Mouse (Mus musculus): ENCODE measurements around the gene Lbp. TPM values are rescaled to one million over a fixed set of nuclear protein-coding genes. Genes with fewer than 3 reads are reported as not detected.

The Lbp gene
- total and polyA plus RNA-seq, 2 experiments from 2014 or later: 4.7 to 8.0 TPM

DNA sequence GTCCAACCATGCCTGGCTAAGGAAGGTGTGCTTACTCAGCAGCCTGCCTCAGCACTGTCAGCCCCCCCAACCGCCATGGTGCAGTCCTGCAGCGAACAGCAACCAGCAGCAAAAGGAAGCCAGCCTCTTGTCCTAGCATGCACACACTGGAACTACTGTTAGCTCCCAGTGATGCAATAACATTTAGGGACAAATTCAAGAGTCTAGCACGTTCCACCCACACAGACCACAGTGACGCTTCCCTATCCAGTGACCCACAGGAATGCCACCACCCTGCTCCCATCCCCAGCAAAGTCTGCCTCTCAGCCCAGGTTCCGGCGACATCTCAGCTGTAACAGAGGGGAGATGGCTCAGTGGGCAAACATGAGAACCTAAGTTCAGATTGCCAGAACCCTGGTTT lies 40.2 kb downstream of the Lbp start:
- Histone ChIP-seq H3K4me3 (ENCODE audit: low read depth, low read length) (no peak overlapping the region), H3K4me1 (ENCODE audit: insufficient read depth) (no peaks in the 10 kb centered on the region), H3K27me3 (ENCODE audit: insufficient read depth, low read length) (no peaks in the 10 kb centered on the region), H3K36me3 (ENCODE audit: insufficient read depth) (0 out of 2 replicates have a peak, but pooled peaks cover 3% of the 10 kb centered on the region), H3K9me3 (ENCODE audit: low read length) (no peaks in the 10 kb centered on the region), H3K27ac (ENCODE audit: low read depth, low read length) (no peak overlapping the region), H3K4me2 (ENCODE audit: low read depth) (no peak overlapping the region), H3K9ac (no peak overlapping the region)
- DNase-seq: no peak
- no peak for ATAC-seq
- no peak for TF ChIP-seq CTCF (IDR thresholded peaks at IDR 0.05; ENCODE audit: low read depth)
- WGBS: 78% methylated on average over 6 of the region's 6 CpGs

DNA sequence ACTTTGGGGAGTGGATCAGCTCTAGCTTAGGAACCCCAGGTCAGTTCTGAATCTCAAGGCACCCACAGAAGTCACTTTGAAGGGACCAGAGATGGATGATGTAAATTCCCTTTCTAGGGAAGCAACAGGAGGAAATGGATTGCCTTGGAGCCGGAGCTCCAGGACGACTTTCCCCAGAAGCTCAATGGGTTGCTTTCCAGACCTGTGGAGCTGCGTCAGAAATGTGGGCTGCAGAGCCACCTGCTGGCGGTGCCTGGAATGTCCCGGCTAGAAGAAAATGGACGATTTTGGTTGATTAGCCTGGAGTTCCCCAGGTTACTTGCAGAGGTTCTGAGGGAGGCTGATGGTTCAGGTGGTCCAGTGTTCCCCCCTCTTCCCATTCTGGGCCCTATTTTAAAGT lies 41.6 kb downstream of the Lbp start:
- H3K27me3 ChIP-seq (ENCODE audit: insufficient read depth, low read length): no peaks in the 10 kb centered on the region
- H3K9me3 ChIP-seq (ENCODE audit: low read length): no peaks in the 10 kb centered on the region
- no peak overlapping the region for H3K27ac ChIP-seq (ENCODE audit: low read depth, low read length)
- H3K4me3 ChIP-seq (ENCODE audit: low read depth, low read length): no peak overlapping the region
- H3K4me1 ChIP-seq (ENCODE audit: insufficient read depth): no peaks in the 10 kb centered on the region
- peak; percentile 96 for TF ChIP-seq CTCF (IDR thresholded peaks at IDR 0.05; ENCODE audit: low read depth)
- 1% methylated on average over 6 of the region's 6 CpGs for WGBS
- ATAC-seq (peak; percentile 75; the same call in 1 of the 2 replicates), DNase-seq (peak; percentile 87)
- no peak overlapping the region for H3K9ac ChIP-seq
- no peak overlapping the region for H3K4me2 ChIP-seq (ENCODE audit: low read depth)
- H3K36me3 ChIP-seq (ENCODE audit: insufficient read depth): peaks cover 12% of the 10 kb centered on the region

DNA sequence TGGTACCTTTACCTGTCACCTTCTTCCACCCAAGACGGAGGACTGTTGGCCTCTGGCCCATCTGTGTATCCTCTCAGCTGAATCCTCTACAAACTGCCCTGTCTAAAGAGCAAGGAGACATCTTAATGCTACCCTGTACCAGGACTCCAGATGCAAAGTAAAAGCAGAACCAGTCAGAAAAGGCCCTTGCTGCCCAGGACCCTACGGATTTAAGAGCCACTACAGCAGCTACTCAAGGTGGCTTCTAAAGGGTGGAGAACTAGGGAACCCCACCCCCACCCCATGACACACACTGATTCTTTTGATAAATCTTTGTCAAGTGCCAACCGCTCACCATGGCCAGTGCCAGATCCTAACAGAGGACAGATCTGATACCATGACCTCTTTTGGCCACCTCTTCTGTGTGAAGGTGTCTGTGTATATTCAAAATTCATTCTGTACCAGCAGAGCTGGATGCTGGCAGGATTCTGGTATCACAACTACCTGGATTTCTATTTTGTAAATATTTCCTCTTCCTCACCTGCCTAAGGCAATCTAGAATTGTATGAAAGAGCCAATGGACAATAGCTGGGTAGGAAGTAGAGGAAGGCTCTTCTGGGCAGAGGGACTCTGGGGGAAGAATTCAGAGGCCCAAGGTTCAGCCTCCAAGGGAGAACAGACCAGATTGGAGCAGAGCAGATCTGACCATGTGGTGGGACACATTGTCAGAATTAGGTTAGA lies 46.7 kb downstream of the Lbp start:
- H3K9me3 ChIP-seq (ENCODE audit: low read length): no peaks in the 10 kb centered on the region
- no peak overlapping the region for H3K27ac ChIP-seq (ENCODE audit: low read depth, low read length)
- H3K27me3 ChIP-seq (ENCODE audit: insufficient read depth, low read length): no peaks in the 10 kb centered on the region
- WGBS: 89% methylated on average over 3 of the region's 3 CpGs
- no peak overlapping the region for H3K4me3 ChIP-seq (ENCODE audit: low read depth, low read length)
- TF ChIP-seq CTCF (IDR thresholded peaks at IDR 0.05; ENCODE audit: low read depth): no peak
- no peaks in the 10 kb centered on the region for H3K4me1 ChIP-seq (ENCODE audit: insufficient read depth)
- DNase-seq (no peak), ATAC-seq (no peak)
- no peak overlapping the region for H3K4me2 ChIP-seq (ENCODE audit: low read depth)
- H3K9ac ChIP-seq: no peak overlapping the region
- H3K36me3 ChIP-seq (ENCODE audit: insufficient read depth): peaks cover 44% of the 10 kb centered on the region

DNA sequence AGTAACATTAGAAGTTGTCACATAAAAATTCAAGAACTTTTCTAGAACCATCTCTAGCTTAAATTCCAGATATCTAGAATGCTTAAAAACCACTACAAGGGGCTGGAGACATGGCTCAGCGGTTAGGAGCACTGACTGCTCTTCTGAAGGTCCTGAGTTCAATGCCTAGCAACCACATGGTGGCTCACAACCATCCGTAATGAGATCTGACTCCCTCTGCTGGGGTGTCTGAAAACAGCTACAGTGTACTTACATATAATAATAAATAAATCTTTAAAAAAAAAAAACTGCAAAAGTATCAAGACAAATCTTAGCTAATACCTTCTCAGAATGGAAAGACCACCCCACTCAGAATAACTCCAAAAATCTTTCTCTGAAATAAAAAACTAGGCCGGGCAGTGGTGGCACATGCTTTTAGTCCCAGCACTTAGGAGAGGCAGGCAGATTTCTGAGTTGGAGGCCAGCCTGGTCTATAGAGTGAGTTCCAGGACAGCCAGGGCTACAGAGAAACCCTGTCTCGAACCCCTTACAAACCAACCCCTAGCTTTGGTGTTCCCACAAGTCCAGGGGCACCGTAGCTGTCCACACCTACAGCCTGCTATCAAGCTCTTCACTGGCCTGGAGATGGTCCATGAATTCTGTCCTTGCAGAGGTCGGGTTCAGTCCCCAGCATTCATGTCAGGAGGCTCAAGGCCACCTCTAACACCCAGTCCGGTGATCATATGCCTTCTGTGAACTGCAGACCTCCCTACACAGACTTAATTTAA lies 48.2 kb downstream of the Lbp start:
- 79% methylated on average over 7 of the region's 7 CpGs for WGBS
- H3K36me3 ChIP-seq (ENCODE audit: insufficient read depth): peaks cover 60% of the 10 kb centered on the region
- no peak for ATAC-seq
- peak; percentile 37 for TF ChIP-seq CTCF (IDR thresholded peaks at IDR 0.05; ENCODE audit: low read depth)
- no peaks in the 10 kb centered on the region for H3K27me3 ChIP-seq (ENCODE audit: insufficient read depth, low read length)
- no peak overlapping the region for H3K4me2 ChIP-seq (ENCODE audit: low read depth)
- no peak overlapping the region for H3K9ac ChIP-seq
- no peak overlapping the region for H3K27ac ChIP-seq (ENCODE audit: low read depth, low read length)
- no peaks in the 10 kb centered on the region for H3K9me3 ChIP-seq (ENCODE audit: low read length)
- no peak overlapping the region for H3K4me3 ChIP-seq (ENCODE audit: low read depth, low read length)
- no peak for DNase-seq
- no peaks in the 10 kb centered on the region for H3K4me1 ChIP-seq (ENCODE audit: insufficient read depth)

DNA sequence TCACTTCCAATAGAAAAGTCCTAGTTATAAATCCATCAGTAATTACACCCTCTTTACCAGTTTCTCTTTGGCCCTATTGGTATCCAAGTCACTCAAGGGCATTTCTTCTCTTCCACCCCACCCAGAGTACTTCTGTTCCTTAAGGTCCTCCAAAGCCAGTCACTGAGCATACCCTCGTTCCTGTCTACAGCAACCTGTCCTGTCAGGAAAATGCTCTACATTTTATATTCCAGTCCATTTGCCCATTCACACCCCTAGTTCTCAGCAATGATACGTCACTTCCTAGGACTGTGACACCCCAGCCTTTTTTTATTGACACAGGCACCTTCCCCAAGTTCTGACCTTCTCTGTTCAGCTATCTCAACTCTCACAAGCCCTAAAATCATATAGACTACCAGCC lies 48.9 kb downstream of the Lbp start:
- H3K27ac ChIP-seq (ENCODE audit: low read depth, low read length): no peak overlapping the region
- ATAC-seq (no peak), DNase-seq (no peak)
- no peak overlapping the region for H3K4me3 ChIP-seq (ENCODE audit: low read depth, low read length)
- H3K36me3 ChIP-seq (ENCODE audit: insufficient read depth): peaks cover 63% of the 10 kb centered on the region
- no peaks in the 10 kb centered on the region for H3K9me3 ChIP-seq (ENCODE audit: low read length)
- H3K4me1 ChIP-seq (ENCODE audit: insufficient read depth): no peaks in the 10 kb centered on the region
- TF ChIP-seq CTCF (IDR thresholded peaks at IDR 0.05; ENCODE audit: low read depth): no peak
- WGBS: 90% methylated on average over 2 of the region's 2 CpGs
- no peak overlapping the region for H3K4me2 ChIP-seq (ENCODE audit: low read depth)
- no peaks in the 10 kb centered on the region for H3K27me3 ChIP-seq (ENCODE audit: insufficient read depth, low read length)
- H3K9ac ChIP-seq: no peak overlapping the region

DNA sequence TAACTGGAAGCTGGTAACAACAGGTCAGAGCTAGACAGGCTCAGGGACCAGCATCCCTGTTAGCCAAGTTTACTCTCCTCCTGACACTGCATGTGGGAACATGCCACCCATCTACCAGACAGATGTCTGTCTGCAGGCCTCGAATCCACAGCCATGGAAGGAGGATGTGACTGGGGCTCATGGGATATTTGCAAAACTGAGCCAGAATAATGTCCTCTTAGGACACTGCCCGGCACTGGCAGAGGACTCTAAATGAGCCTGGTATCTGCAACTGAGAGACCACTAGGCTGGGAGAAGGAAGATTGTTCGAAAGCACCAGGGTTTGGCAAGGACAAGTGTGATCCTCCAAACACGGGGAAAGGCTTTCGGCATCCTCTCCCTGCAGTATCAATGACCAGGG lies 49.8 kb downstream of the Lbp start:
- H3K4me1 ChIP-seq (ENCODE audit: insufficient read depth): no peaks in the 10 kb centered on the region
- no peak overlapping the region for H3K27ac ChIP-seq (ENCODE audit: low read depth, low read length)
- H3K27me3 ChIP-seq (ENCODE audit: insufficient read depth, low read length): no peaks in the 10 kb centered on the region
- no peak overlapping the region for H3K4me3 ChIP-seq (ENCODE audit: low read depth, low read length)
- no peak for TF ChIP-seq CTCF (IDR thresholded peaks at IDR 0.05; ENCODE audit: low read depth)
- ATAC-seq: no peak
- H3K9ac ChIP-seq: no peak overlapping the region
- no peak overlapping the region for H3K4me2 ChIP-seq (ENCODE audit: low read depth)
- peaks cover 63% of the 10 kb centered on the region for H3K36me3 ChIP-seq (ENCODE audit: insufficient read depth)
- DNase-seq: no peak
- no peaks in the 10 kb centered on the region for H3K9me3 ChIP-seq (ENCODE audit: low read length)
- WGBS: 90% methylated on average over 5 of the region's 5 CpGs
